Mouse (Mus musculus) myocyte (in vitro differentiated cells): ENCODE data around the gene Misp. TPM values are rescaled to one million over a fixed set of nuclear protein-coding genes. Genes with fewer than 3 reads are reported as not detected.

ENCODE experiments used
- H3K27me3 ChIP-seq: one replicate; pipeline ENCODE4 v1.6.1; 2011; ENCODE audit not compliant: control insufficient read depth, insufficient read depth, insufficient read length
- H3K36me3 ChIP-seq: one replicate; pipeline ENCODE4 v1.6.1; 2011; ENCODE audit not compliant: control insufficient read depth, insufficient read depth
- H3K4me2 ChIP-seq: one replicate; pipeline ENCODE4 v1.6.1; 2011; ENCODE audit warnings: low read depth, control low read depth
- H3K4me3 ChIP-seq: one replicate; pipeline ENCODE4 v1.5.1; 2011; ENCODE audit warnings: mild to moderate bottlenecking, control low read depth, moderate library complexity
- H3K79me2 ChIP-seq: one replicate; pipeline ENCODE4 v1.6.1; 2011; ENCODE audit not compliant: control insufficient read depth, insufficient read depth
- H3ac ChIP-seq: one replicate; pipeline ENCODE4 v1.6.1; 2011; ENCODE audit not compliant: control insufficient read depth, insufficient read length
- CEBPB ChIP-seq: IDR thresholded peaks from 2 replicates; pipeline ENCODE4 v1.6.1; 2011; ENCODE audit warnings: mild to moderate bottlenecking, moderate library complexity; ENCODE audit not compliant: poor library complexity, insufficient read depth, severe bottlenecking
- E2F4 ChIP-seq: IDR thresholded peaks from one replicate; pipeline ENCODE4 v1.6.1; 2011; ENCODE audit warnings: mild to moderate bottlenecking, control low read depth, moderate library complexity; ENCODE audit not compliant: insufficient read depth
- MAX ChIP-seq: IDR thresholded peaks from one replicate; pipeline ENCODE4 v1.6.1; 2011; ENCODE audit warnings: low read depth, mild to moderate bottlenecking, control low read depth
- MYOD1 ChIP-seq, 3 experiments: IDR thresholded peaks; one replicate each; pipeline ENCODE4 v1.6.1; 2011; ENCODE audit warnings: control low read depth in 2 of 3, low read depth in 2 of 3, mild to moderate bottlenecking in 2 of 3, moderate library complexity in 1 of 3; ENCODE audit not compliant: insufficient read length in 2 of 3, control insufficient read depth in 1 of 3
- MYOG ChIP-seq, 3 experiments: IDR thresholded peaks; one replicate each; pipeline ENCODE4 v1.6.1; 2011; ENCODE audit warnings: control low read depth in 2 of 3, low read depth in 2 of 3, mild to moderate bottlenecking in 2 of 3; ENCODE audit not compliant: insufficient read length in 2 of 3, control insufficient read depth in 1 of 3, insufficient read depth in 1 of 3
- POLR2A ChIP-seq: IDR thresholded peaks from one replicate; pipeline ENCODE4 v1.6.1; 2011; ENCODE audit warnings: low read depth, mild to moderate bottlenecking, control low read depth, moderate library complexity; ENCODE audit not compliant: insufficient read length
- POLR2AphosphoS2 ChIP-seq: IDR thresholded peaks from one replicate; pipeline ENCODE4 v1.6.1; 2011; ENCODE audit warnings: low read depth, control low read depth; ENCODE audit not compliant: insufficient read length
- REST ChIP-seq: IDR thresholded peaks from one replicate; pipeline ENCODE4 v1.6.1; 2011; ENCODE audit warnings: mild to moderate bottlenecking, control low read depth, moderate library complexity; ENCODE audit not compliant: insufficient read depth, insufficient read length
- SRF ChIP-seq: IDR thresholded peaks from one replicate; pipeline ENCODE4 v1.6.1; 2011; ENCODE audit warnings: low read depth; ENCODE audit not compliant: control insufficient read depth, insufficient read length
- TCF12 ChIP-seq: IDR thresholded peaks from one replicate; pipeline ENCODE4 v1.6.1; 2011; ENCODE audit warnings: mild to moderate bottlenecking, control low read depth; ENCODE audit not compliant: poor library complexity, insufficient read depth, severe bottlenecking
- TCF3 ChIP-seq: IDR thresholded peaks from one replicate; pipeline ENCODE4 v1.6.1; 2011; ENCODE audit warnings: low read depth, control low read depth; ENCODE audit not compliant: insufficient read length
- USF1 ChIP-seq: IDR thresholded peaks from one replicate; pipeline ENCODE4 v1.6.1; 2011; ENCODE audit warnings: low read depth, mild to moderate bottlenecking, control low read depth, moderate library complexity
- polyA plus RNA-seq: library from polyadenylated mRNA; unstranded; fragments of >200 nt; fragmentation: generic; extraction: Trizol; gene quantifications from one replicate; pipeline ENCODE4 v1.2.1, GENCODE M21; 2012; ENCODE audit warnings: missing spikeins

The Misp gene
- polyA plus RNA-seq, 1 experiment, result 0.06 TPM

DNA sequence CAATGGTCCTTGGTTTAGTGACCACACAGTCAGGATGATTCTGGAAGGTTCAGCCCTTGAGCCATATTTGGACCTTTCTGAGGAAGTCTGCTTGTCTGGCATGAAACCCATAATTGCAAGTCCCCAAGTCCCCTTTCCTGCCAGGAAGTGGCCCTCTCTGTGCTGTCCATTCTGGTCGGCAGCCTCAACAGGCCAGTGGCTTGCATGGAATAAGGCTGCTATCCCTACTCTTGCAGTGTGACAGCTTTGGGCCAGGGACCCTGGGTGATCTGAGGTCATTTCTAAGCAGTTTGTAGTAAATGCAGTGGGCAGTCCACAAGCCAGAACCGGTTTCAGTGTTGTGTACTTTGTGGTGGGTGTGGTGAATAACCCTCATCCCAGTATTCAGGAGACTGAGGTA lies 17.4 kb downstream of the Misp start:
- Histone ChIP-seq H3K4me3 (no peak overlapping the region), H3ac (no peak overlapping the region), H3K79me2 (no peaks in the 10 kb centered on the region), H3K4me2 (no peak overlapping the region), H3K27me3 (no peaks in the 10 kb centered on the region), H3K36me3 (no peaks in the 10 kb centered on the region)
- TF ChIP-seq E2F4, result no peak
- TF ChIP-seq MAX, result no peak
- no peak for TF ChIP-seq SRF
- TF ChIP-seq TCF12, result no peak
- TF ChIP-seq POLR2AphosphoS2, result no peak
- TF ChIP-seq MYOG (IDR thresholded peaks at IDR 0.05; ENCODE audit: control insufficient read depth in 1 of 3, insufficient read depth in 1 of 3, insufficient read length in 2 of 3, low read depth in 2 of 3), result no peak
- TF ChIP-seq MYOD1 (IDR thresholded peaks at IDR 0.05; ENCODE audit: control insufficient read depth in 1 of 3, insufficient read length in 2 of 3, low read depth in 2 of 3), result no peak
- no peak for TF ChIP-seq TCF3
- TF ChIP-seq REST, result no peak
- TF ChIP-seq POLR2A, result no peak
- no peak for TF ChIP-seq CEBPB
- TF ChIP-seq USF1, result no peak

GRCm38 (mm10) chr10:79840091-79840490 lies 19.3 kb downstream of the Misp start:
- TF ChIP-seq POLR2AphosphoS2 (no peak), TCF12 (no peak), REST (no peak), USF1 (no peak), E2F4 (no peak)
- no peaks in the 10 kb centered on the region for H3K79me2 ChIP-seq
- H3K4me2 ChIP-seq, result peak overlapping the region; percentile 92
- no peaks in the 10 kb centered on the region for H3K36me3 ChIP-seq
- no peak overlapping the region for H3ac ChIP-seq
- peak overlapping the region; percentile 29 for H3K4me3 ChIP-seq
- H3K27me3 ChIP-seq, result no peaks in the 10 kb centered on the region

DNA sequence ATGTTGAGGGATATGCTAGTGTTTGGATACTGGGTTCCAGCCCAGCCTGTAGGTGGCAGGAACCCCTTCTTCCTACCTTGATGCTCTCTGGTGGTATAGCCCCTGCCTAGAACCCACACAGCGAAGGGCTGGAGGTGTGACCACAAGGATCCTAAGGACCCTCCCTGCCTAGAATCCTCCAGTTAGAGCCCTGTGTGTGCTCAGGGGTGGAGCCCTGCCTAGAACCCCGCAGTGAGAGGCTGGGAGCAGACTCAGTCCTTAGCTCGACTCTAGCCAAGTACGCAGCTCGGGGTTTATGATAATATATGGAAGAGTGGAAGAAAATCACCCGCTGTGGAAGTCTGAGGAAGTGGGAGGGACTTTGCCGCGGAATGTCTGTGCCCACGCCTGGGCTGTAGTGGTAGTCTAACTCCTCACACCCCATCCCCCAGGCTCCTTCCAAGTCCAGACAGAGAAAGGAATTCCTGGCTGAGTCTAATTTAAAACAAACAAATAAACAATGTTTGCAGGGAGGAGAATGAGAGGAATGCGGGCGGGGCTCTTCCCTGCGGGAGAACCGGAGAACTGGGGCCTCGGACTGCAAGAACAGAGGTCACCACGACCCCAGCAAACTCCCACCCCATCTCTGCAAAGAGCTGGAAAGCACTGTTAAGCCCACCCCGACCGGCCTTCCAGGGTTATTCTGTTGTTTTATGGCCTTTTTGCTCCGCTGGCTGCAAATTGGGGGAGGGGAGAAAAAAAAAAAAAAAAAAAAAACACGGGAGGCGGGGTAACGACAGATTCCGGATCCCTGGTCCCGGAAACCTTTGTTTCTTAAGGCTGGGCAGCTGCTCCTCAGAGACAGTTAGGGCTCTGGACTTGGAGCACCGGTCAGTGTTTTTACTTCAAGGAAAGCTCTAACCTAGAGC lies 20.1 kb downstream of the Misp start:
- H3K36me3 ChIP-seq, result no peaks in the 10 kb centered on the region
- H3ac ChIP-seq, result no peak overlapping the region
- no peaks in the 10 kb centered on the region for H3K79me2 ChIP-seq
- TF ChIP-seq E2F4, result no peak
- no peak for TF ChIP-seq MAX
- TF ChIP-seq MYOD1 (IDR thresholded peaks at IDR 0.05; ENCODE audit: control insufficient read depth in 1 of 3, insufficient read length in 2 of 3, low read depth in 2 of 3), result peak in 1 of 3 experiments; percentile 25
- no peak for TF ChIP-seq REST
- no peak for TF ChIP-seq USF1
- TF ChIP-seq CEBPB, result no peak
- peak; percentile 53 for TF ChIP-seq POLR2AphosphoS2
- TF ChIP-seq SRF, result no peak
- TF ChIP-seq TCF12, result no peak
- peak; percentile 57 for TF ChIP-seq POLR2A
- no peak for TF ChIP-seq TCF3
- no peak for TF ChIP-seq MYOG (IDR thresholded peaks at IDR 0.05; ENCODE audit: control insufficient read depth in 1 of 3, insufficient read depth in 1 of 3, insufficient read length in 2 of 3, low read depth in 2 of 3)
- H3K4me3 ChIP-seq, result peak overlapping the region; percentile 29
- H3K4me2 ChIP-seq, result peak overlapping the region; percentile 92
- H3K27me3 ChIP-seq, result no peaks in the 10 kb centered on the region

GRCm38 (mm10) chr10:79842322-79842721 lies 21.5 kb downstream of the Misp start:
- Histone ChIP-seq H3ac (no peak overlapping the region), H3K27me3 (no peaks in the 10 kb centered on the region), H3K4me2 (peak overlapping the region; percentile 92), H3K4me3 (peak overlapping the region; percentile 29), H3K36me3 (no peaks in the 10 kb centered on the region), H3K79me2 (no peaks in the 10 kb centered on the region)
- TF ChIP-seq POLR2A (peak; percentile 20), POLR2AphosphoS2 (peak; percentile 22), E2F4 (no peak), MYOG (IDR thresholded peaks at IDR 0.05; ENCODE audit: control insufficient read depth in 1 of 3, insufficient read depth in 1 of 3, insufficient read length in 2 of 3, low read depth in 2 of 3) (peak in 1 of 3 experiments; percentile 44), REST (no peak), MYOD1 (IDR thresholded peaks at IDR 0.05; ENCODE audit: control insufficient read depth in 1 of 3, insufficient read length in 2 of 3, low read depth in 2 of 3) (peak in 1 of 3 experiments; percentile 20)

- TF ChIP-seq POLR2AphosphoS2, result no peak
- TF ChIP-seq TCF3, result no peak
- TF ChIP-seq SRF, result no peak
- TF ChIP-seq TCF12, result no peak
- no peak for TF ChIP-seq USF1
- no peak for TF ChIP-seq MYOG (IDR thresholded peaks at IDR 0.05; ENCODE audit: control insufficient read depth in 1 of 3, insufficient read depth in 1 of 3, insufficient read length in 2 of 3, low read depth in 2 of 3)
- TF ChIP-seq E2F4, result no peak
- no peak for TF ChIP-seq MYOD1 (IDR thresholded peaks at IDR 0.05; ENCODE audit: control insufficient read depth in 1 of 3, insufficient read length in 2 of 3, low read depth in 2 of 3)
- no peak for TF ChIP-seq CEBPB
- Histone ChIP-seq H3K4me2 (no peak overlapping the region), H3K36me3 (no peaks in the 10 kb centered on the region), H3K79me2 (no peaks in the 10 kb centered on the region), H3K4me3 (no peak overlapping the region), H3ac (no peak overlapping the region), H3K27me3 (no peaks in the 10 kb centered on the region)
Observed at GRCm38 (mm10) chr10:79843476-79843875, 22.7 kb downstream of the Misp start.
